Mouse (Mus musculus): ENCODE measurements around the gene Ampd3. TPM values are rescaled to one million over a fixed set of nuclear protein-coding genes. Genes with fewer than 3 reads are reported as not detected.
A peak's percentile ranks its signal among the peaks of the same experiment; 100 is the strongest.

The Ampd3 gene
- polyA plus RNA-seq, 1 experiment from 2014 or later = 1.9 TPM

DNA sequence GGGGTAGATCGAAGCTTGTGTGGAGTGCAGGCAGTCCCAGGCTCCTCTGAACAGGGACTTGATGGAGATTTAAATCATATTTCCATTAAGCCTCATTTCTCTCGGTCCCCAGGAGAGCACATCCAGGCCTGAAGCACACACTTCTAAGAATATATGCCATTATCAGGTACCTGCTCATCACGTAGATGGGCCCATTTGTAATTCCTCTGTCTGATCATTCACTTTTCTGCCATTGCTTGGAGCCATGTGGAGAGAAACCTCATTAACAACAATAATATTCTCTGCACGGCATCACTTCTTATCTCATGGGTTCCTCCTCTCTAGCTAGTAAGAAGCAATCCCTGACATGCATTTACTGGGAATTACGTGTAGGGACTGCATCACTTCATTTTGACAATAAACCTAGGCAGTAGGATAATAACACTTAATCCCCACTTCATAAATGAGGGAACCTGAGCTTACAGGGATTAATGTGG is 21.9 kb upstream of the Ampd3 start:
- no peak overlapping the region for H3K27ac ChIP-seq
- peaks cover 6% of the 10 kb centered on the region for H3K4me1 ChIP-seq
- no peak for DNase-seq (ENCODE audit: low spot score)
- H3K36me3 ChIP-seq = no peaks in the 10 kb centered on the region
- no peak overlapping the region for H3K4me3 ChIP-seq
- H3K27me3 ChIP-seq (ENCODE audit: low read depth, poor library complexity, severe bottlenecking) = no peaks in the 10 kb centered on the region
- no peaks in the 10 kb centered on the region for H3K9me3 ChIP-seq (replicated peaks)
- WGBS = 85% methylated on average over 5 of the region's 5 CpGs

DNA sequence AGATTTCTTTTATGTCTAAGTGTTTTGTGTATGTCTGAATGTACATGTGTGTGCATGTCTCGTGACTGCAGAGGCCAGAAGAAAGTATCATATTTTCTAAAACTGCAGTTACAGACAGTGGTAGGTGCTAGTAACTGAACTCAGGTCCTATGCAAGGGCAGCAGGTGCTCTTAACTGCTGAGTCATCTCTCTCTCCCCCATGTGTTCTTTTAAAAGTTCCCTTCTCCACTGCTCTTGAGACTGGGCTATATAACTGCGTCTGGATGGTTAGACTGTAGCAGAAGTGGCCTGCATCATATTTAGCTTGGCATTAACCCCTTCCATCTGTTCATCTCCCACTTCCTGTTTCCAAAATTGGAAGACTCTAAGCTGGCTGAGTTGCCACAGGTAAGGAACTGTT is 21.2 kb upstream of the Ampd3 start:
- no peaks in the 10 kb centered on the region for H3K27me3 ChIP-seq (ENCODE audit: low read depth, poor library complexity, severe bottlenecking)

DNA sequence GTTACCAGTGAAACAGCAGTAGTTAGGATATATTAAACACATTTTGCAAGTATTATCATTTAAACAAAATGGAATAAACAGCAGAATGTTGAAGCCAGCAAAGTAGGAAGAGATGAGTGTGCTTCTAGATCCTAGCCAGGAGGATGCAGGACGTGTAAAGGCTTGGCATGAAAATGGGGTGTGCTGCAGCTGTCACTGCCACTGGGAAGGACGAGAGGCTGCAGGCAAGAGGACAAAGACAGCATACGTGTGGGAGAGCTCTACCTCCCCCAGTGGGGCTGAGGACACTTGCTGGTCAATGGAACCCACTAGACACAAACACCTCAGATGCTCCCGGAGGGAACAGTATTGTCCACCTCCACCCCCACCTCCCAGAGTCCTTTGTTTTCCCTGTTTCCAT is 17.2 kb upstream of the Ampd3 start:
- Histone ChIP-seq H3K27ac (peak overlapping the region; percentile 3; the same call in 1 of the 2 replicates), H3K9me3 (replicated peaks) (no peaks in the 10 kb centered on the region)
- WGBS = 78% methylated on average over 4 of the region's 4 CpGs

More for the DNA sequence above, 21.2 kb upstream of the Ampd3 start:
- 67% methylated on average over 2 of the region's 2 CpGs for WGBS
- H3K4me3 ChIP-seq = no peak overlapping the region
- H3K9me3 ChIP-seq (replicated peaks) = no peaks in the 10 kb centered on the region
- H3K27ac ChIP-seq = no peak overlapping the region
- no peak for DNase-seq (ENCODE audit: low spot score)
- H3K36me3 ChIP-seq = no peaks in the 10 kb centered on the region
- H3K4me1 ChIP-seq = peaks cover 3% of the 10 kb centered on the region

DNA sequence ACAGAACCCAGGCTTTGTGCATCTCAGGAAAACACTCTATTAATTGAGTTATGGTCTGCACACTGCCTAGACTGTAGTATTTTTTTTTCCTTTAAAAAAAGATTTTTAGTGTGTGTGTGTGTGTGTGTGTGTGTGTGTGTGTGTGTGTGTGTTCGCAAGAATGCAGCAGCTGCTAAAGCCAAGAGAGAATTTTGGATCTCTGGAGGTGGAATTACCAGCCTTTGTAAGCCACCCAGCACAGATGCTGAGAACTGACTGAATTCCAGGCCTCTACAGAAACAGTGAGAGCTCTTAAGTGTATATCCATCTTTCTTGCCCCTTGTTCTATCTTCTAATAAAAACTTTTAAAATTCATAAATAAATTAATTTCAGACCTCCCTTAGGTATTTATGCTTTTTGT is 16.4 kb upstream of the Ampd3 start:
- 91% methylated on average over 1 of the region's 1 CpGs for WGBS
- H3K36me3 ChIP-seq = no peaks in the 10 kb centered on the region
- peaks cover 34% of the 10 kb centered on the region for H3K4me1 ChIP-seq
- no peak overlapping the region for H3K27ac ChIP-seq
- no peaks in the 10 kb centered on the region for H3K9me3 ChIP-seq (replicated peaks)
- no peak overlapping the region for H3K4me3 ChIP-seq
- DNase-seq (ENCODE audit: low spot score) = no peak
- no peaks in the 10 kb centered on the region for H3K27me3 ChIP-seq (ENCODE audit: low read depth, poor library complexity, severe bottlenecking)

More for the DNA sequence above, 17.2 kb upstream of the Ampd3 start:
- Histone ChIP-seq H3K4me1 (peaks cover 29% of the 10 kb centered on the region), H3K4me3 (no peak overlapping the region), H3K27me3 (ENCODE audit: low read depth, poor library complexity, severe bottlenecking) (no peaks in the 10 kb centered on the region), H3K36me3 (no peaks in the 10 kb centered on the region)
- DNase-seq (ENCODE audit: low spot score) = no peak

DNA sequence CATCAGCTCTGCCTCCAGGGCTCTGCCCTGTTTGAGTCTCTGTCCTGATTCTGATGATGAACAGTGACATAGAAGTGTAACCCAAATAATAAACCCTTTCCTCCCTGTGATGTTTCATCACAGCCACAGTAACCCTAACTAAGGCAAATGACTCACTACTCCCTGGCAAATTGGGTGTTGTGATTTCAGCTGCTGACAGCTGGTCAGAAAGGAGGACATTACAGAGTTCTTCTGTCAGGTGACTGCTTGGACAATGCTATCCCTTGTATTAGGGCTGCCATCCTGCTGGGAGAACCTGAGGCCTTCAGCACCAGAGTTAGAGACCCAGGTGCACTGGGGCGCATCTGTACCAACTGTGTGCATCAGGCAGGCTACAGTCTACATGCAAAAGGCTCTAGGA is 14.7 kb upstream of the Ampd3 start:
- peak; percentile 31 for DNase-seq (ENCODE audit: low spot score)
- H3K4me3 ChIP-seq = no peak overlapping the region
- 88% methylated on average over 1 of the region's 1 CpGs for WGBS
- peak overlapping the region; percentile 46 for H3K27ac ChIP-seq
- H3K36me3 ChIP-seq = no peaks in the 10 kb centered on the region
- no peaks in the 10 kb centered on the region for H3K9me3 ChIP-seq (replicated peaks)
- peaks cover 37% of the 10 kb centered on the region for H3K4me1 ChIP-seq
- no peaks in the 10 kb centered on the region for H3K27me3 ChIP-seq (ENCODE audit: low read depth, poor library complexity, severe bottlenecking)

DNA sequence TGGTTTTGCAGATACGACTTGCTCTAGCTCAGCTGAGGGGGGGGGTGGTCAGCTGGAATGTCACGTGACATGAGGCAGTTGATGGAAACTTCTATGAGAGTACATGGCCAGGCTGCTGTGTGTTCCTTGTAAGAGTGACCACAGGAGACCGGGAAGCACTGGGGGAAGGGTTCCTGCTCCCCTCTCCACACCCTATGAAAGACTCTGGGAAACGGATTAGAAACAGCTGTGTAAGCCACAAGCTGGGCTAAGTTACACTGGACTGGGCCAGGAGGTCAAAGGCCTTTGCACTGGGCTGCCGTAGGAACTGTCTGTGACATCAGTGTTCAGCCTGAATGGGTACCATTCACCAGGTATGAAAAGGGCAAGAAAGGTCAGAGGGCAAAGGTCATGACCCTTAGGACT is 14.1 kb upstream of the Ampd3 start:
- whole genome bisulfite sequencing = 15% methylated on average over 5 of the region's 5 CpGs
- no peak overlapping the region; the same call in 1 of the 2 replicates for H3K4me3 ChIP-seq
- H3K4me1 ChIP-seq = peaks cover 37% of the 10 kb centered on the region
- H3K36me3 ChIP-seq = no peaks in the 10 kb centered on the region
- peak overlapping the region; percentile 17; the same call in 1 of the 2 replicates for H3K27ac ChIP-seq
- H3K27me3 ChIP-seq (ENCODE audit: low read depth, poor library complexity, severe bottlenecking) = no peaks in the 10 kb centered on the region
- DNase-seq (ENCODE audit: low spot score) = peak; percentile 58
- H3K9me3 ChIP-seq (replicated peaks) = no peaks in the 10 kb centered on the region

DNA sequence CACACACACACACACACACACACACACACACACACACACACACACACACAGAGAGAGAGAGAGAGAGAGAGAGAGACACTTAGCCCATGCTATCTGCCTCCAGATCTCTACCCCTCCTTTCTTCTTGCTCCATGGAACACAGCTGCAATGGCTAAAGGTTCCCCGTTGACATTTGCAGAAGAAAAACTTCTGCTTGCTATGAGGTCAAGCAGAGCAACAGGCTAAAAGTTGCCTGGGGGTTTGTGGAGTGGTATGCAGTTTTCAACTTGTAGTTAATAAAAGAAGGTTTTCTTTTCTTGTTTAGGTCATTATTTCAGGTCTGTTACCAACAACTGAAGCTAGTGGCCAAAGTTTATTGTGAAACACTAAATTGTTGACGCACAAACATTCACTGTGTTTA is 11.6 kb upstream of the Ampd3 start:
- DNase-seq (ENCODE audit: low spot score) = no peak
- no peak overlapping the region for H3K27ac ChIP-seq
- 68% methylated on average over 2 of the region's 2 CpGs for WGBS
- H3K4me3 ChIP-seq = no peak overlapping the region
- no peaks in the 10 kb centered on the region for H3K9me3 ChIP-seq (replicated peaks)
- peaks cover 37% of the 10 kb centered on the region for H3K4me1 ChIP-seq
- no peaks in the 10 kb centered on the region for H3K27me3 ChIP-seq (ENCODE audit: low read depth, poor library complexity, severe bottlenecking)
- no peaks in the 10 kb centered on the region for H3K36me3 ChIP-seq

DNA sequence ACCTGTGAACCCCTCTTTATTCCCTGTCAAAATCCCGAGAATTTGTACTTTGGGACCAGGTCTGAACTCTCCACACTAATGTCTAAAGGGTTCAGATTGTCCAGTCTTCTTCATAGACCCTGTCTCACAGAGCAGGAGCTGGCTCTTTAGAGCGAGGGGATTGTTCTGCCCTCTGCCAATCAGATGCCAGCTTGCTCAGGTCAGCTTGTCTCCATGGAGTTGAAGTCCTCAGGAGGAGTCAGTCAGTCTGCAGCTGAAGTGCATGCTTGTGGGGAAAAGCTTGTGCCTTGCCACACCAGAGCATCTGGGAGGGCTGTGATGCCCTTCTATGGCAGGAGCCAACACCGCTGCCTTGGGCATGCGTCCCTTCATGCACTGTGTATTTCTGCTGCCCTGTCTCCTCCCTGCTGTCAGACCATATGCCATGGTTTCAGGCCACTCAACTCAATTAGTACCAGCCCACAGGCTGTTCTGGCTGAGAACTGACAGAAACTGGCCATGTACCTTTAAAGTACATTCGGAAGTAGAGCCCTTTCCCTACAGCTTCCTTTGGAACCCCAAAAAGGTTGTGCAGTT is 5.3 kb upstream of the Ampd3 start:
- H3K27me3 ChIP-seq (ENCODE audit: low read depth, poor library complexity, severe bottlenecking) = peaks cover 11% of the 10 kb centered on the region
- H3K36me3 ChIP-seq = no peaks in the 10 kb centered on the region
- peaks cover 1% of the 10 kb centered on the region for H3K4me1 ChIP-seq
- H3K4me3 ChIP-seq = no peak overlapping the region
- no peak for DNase-seq (ENCODE audit: low spot score)
- no peaks in the 10 kb centered on the region for H3K9me3 ChIP-seq (replicated peaks)
- 88% methylated on average over 5 of the region's 5 CpGs for WGBS
- H3K27ac ChIP-seq = no peak overlapping the region

DNA sequence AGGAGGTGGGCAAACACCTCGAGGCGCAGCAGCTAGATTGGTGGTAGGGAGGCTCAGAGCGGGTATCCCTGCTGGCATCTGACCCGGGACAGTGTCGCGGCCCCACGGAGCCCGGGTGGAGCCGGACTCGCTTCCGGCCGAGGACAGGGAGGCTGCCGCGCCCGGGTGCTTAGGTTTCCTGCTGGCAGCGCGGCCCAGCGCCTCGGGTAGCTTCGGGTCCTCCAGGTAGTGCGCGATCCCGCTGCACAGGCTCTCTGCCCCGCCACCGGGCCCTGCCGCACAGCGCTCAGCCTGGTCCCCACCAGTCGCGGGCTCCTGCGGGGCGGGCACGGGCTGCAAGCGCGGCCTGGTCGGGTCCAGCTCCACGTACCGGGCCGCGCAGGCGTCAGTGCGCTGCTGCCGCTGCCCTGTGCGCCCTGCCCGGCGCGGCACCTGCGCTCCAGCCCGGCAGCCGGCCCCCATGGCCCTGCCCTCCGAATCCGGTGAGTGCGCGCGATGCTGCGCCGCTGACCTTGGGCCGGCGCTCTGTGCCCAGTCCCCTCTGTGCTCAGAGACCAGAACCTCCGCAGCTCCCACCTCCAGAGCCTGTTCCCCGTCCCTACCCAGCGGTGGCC is 552 bp downstream of the Ampd3 start:
- peak overlapping the region; percentile 70 for H3K27ac ChIP-seq
- H3K4me3 ChIP-seq = peak overlapping the region; percentile 62
- WGBS = under 1% methylated on average over 57 of the region's 61 CpGs
- peaks cover 52% of the 10 kb centered on the region for H3K27me3 ChIP-seq (ENCODE audit: low read depth, poor library complexity, severe bottlenecking)
- peak; percentile 66 for DNase-seq (ENCODE audit: low spot score)
- H3K36me3 ChIP-seq = no peaks in the 10 kb centered on the region
- H3K4me1 ChIP-seq = peaks cover 26% of the 10 kb centered on the region
- H3K9me3 ChIP-seq (replicated peaks) = no peaks in the 10 kb centered on the region

DNA sequence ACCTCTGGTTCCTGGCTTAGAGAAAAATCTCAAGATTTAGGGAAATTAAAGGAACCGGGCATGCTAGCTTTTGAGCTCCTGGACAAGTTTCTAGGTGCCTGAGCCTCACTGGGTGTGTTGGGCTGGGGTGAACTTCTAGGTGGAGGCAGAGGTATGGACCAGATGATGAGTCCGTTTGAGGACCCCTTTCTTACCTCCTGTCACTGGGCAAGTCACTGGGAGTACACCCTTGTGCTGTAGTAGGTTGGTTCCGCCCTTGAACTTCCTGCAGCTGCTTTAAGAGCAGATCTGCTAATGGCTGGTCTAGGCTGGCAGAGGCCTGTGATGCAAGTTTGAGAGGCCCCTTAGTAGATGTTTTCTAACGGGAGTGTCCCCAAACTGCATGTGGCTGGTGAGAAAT is 1.1 kb downstream of the Ampd3 start:
- Histone ChIP-seq H3K36me3 (no peaks in the 10 kb centered on the region), H3K27ac (peak overlapping the region; percentile 70), H3K27me3 (ENCODE audit: low read depth, poor library complexity, severe bottlenecking) (peaks cover 57% of the 10 kb centered on the region), H3K4me3 (peak overlapping the region; percentile 62), H3K4me1 (peaks cover 31% of the 10 kb centered on the region), H3K9me3 (replicated peaks) (no peaks in the 10 kb centered on the region)
- WGBS = 32% methylated on average over 4 of the region's 4 CpGs
- DNase-seq (ENCODE audit: low spot score) = no peak

DNA sequence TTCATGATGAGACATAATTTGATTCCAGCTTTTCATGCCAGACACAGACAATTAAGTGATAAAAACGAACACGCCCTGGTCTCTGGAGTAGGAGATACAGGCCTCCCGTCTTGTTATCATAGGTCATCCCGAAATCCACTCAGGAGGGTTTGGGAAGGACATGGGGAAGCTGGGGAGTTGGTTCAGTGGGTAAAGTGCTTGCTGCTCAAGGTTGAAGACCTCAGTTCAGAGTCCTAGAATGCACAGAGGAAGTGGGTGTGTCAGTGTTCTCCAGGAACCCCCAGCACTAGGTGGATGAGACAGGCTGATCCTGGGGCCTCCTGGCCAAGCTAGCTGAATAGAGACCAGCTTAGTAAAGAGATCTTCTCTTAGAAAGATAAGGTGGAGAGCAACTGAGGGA is 2.9 kb downstream of the Ampd3 start:
- Histone ChIP-seq H3K4me3 (no peak overlapping the region), H3K9me3 (replicated peaks) (no peaks in the 10 kb centered on the region), H3K36me3 (no peaks in the 10 kb centered on the region), H3K4me1 (peaks cover 33% of the 10 kb centered on the region), H3K27me3 (ENCODE audit: low read depth, poor library complexity, severe bottlenecking) (peaks cover 59% of the 10 kb centered on the region), H3K27ac (no peak overlapping the region)
- 94% methylated on average over 4 of the region's 4 CpGs for WGBS
- DNase-seq (ENCODE audit: low spot score) = no peak

DNA sequence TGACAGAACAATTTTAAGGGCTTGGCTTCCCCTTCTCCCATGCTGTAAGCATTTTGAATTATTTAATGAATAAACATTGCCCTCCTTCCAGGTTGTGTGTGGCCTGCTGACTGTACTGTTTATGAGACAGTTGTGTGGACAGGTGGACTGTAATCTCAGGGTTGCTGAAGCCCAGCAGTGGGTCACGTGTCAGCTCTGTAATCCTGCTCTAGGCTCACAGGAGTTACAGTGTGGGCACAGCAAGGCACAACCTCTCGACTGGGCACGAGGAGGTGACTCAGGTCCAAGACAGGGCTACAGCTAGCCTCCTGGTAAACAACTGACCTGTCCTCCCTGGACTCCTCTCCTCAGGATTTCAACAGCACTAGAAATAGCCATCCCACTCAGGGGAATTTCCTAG is 4.3 kb downstream of the Ampd3 start:
- DNase-seq (ENCODE audit: low spot score) = no peak

DNA sequence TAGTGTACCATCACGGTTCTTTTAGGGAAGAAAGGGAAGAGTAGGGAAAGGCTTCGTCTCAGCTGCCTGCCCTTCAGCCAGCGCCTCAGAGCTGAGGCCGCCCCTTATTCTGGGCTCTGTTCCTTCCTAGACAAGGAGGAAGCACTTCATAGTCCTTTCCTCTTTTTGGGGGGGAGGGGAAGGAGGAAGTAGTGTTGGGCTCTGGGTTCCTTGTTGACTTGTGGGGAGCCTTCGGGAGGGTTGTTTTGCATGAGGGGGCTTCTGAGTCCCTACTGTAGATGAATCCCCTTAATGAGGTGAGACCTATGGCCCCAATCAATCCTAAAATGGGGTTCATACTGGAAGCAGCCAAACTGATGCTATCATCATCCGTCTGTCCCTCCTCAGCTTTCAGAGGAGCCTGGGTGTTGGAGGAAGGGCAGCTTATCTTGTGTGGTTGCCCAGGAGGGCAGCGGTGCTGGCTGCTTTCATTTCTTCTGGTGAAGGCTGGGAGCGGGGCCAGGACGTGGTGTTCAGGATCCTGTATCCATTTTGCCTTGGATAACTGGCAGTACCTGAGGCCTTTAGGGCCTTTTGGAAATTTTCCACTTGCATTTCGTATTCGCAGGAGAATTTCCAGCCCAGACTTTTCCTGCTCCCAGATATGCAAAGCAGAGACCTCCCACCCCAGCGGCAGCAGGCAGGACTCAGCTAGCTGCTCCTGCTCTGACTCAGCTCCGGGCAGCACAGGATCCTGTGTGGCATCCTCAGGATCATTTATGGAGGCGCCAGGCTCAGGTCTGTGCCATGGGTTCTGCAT is 5.4 kb downstream of the Ampd3 start:
- peaks cover 41% of the 10 kb centered on the region for H3K27me3 ChIP-seq (ENCODE audit: low read depth, poor library complexity, severe bottlenecking)
- H3K4me1 ChIP-seq = peaks cover 33% of the 10 kb centered on the region
- DNase-seq (ENCODE audit: low spot score) = no peak
- 42% methylated on average over 14 of the region's 14 CpGs for WGBS
- H3K4me3 ChIP-seq = 0 out of 2 replicates have a peak overlapping the region, but pooled peaks have one; percentile 1
- H3K36me3 ChIP-seq = no peaks in the 10 kb centered on the region
- H3K9me3 ChIP-seq (replicated peaks) = no peaks in the 10 kb centered on the region
- peak overlapping the region; percentile 30; the same call in 1 of the 2 replicates for H3K27ac ChIP-seq

More for the DNA sequence above, 4.3 kb downstream of the Ampd3 start:
- Histone ChIP-seq H3K36me3 (no peaks in the 10 kb centered on the region), H3K27me3 (ENCODE audit: low read depth, poor library complexity, severe bottlenecking) (peaks cover 52% of the 10 kb centered on the region), H3K9me3 (replicated peaks) (no peaks in the 10 kb centered on the region), H3K4me1 (peaks cover 39% of the 10 kb centered on the region), H3K27ac (no peak overlapping the region), H3K4me3 (no peak overlapping the region)
- 89% methylated on average over 3 of the region's 3 CpGs for WGBS

Measured in limb, embryonic 10.5 days (tissue).